Mouse (Mus musculus) heart, postnatal 0 days (tissue): ENCODE data around the gene Olfr689.
"Not testable (repeated sequence)": the region's sequence is repeated elsewhere in the genome, so short reads cannot be mapped to it uniquely, and the experiment has no call there.

ENCODE experiments used
- CTCF ChIP-seq: IDR thresholded peaks from 2 replicates; pipeline ENCODE4 v1.5.1; 2016; ENCODE audit warnings: antibody characterized with exemption, control low read depth, low read depth
- EP300 ChIP-seq: IDR thresholded peaks from 2 replicates; pipeline ENCODE4 v1.6.1; 2016; ENCODE audit warnings: antibody characterized with exemption, low read depth

DNA sequence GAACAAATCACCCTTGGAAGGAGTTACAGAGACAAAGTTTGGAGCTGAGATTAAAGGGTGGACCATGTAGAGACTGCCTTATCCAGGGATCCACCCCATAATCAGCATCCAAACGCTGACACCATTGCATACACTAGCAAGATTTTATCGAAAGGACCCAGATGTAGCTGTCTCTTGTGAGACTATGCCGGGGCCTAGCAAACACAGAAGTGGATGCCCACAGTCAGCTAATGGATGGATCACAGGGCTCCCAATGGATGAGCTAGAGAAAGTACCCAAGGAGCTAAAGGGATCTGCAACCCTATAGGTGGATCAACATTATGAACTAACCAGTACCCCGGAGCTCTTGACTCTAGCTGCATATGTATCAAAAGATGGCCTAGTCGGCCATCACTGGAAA is 45.1 kb downstream of the Olfr689 start:
- TF ChIP-seq CTCF, EP300: not testable (repeated sequence)
